Mouse (Mus musculus): ENCODE results near the gene Ubxn11. TPM values are rescaled to one million over a fixed set of nuclear protein-coding genes. Genes with fewer than 3 reads are reported as not detected.

The Ubxn11 gene
- total and polyA plus RNA-seq, 3 experiments: 6.0 to 38.8 (median 18.8) TPM

- H3K79me2 ChIP-seq (replicated peaks; ENCODE audit: control insufficient read depth, extremely low read depth, insufficient read depth, poor library complexity, severe bottlenecking): no peaks in the 10 kb centered on the region
- DNase-seq (ENCODE audit: extremely low read depth): no peak
- dilution Hi-C loops (cut with MboI; ENCODE audit: extremely low pct_ligation_motif_present, extremely low pct_unique_long_range_greater_than_20kb, low sequenced_read_pairs) (no loop called here), in situ Hi-C loops (cut with MboI; ENCODE audit: low pct_ligation_motif_present, low pct_unique_long_range_greater_than_20kb, low sequenced_read_pairs) (no loop called here)
- H3K9ac ChIP-seq (ENCODE audit: insufficient read depth, low read depth): no peak overlapping the region
- H3K4me3 ChIP-seq (replicated peaks in 1 of 3; ENCODE audit: low read depth in 2 of 3, low read length in 2 of 3, poor library complexity in 1 of 3): no peak overlapping the region
- no peak overlapping the region for H3K4me2 ChIP-seq (ENCODE audit: insufficient read depth, low read depth, poor library complexity, severe bottlenecking)
- H3K27ac ChIP-seq (ENCODE audit: insufficient read depth, low read depth): no peak overlapping the region
- TF ChIP-seq NRF1 (IDR thresholded peaks at IDR 0.05; ENCODE audit: low read depth, low read length) (no peak), CTCF (conservative IDR thresholded peaks at IDR 0.05 in 1 of 2, IDR thresholded peaks at IDR 0.05 in 1 of 2; ENCODE audit: low read depth in 2 of 2, low read length in 2 of 2) (no peak), USF1 (IDR thresholded peaks at IDR 0.05; ENCODE audit: low read depth, low read length) (no peak), MYC (IDR thresholded peaks at IDR 0.05; ENCODE audit: low read depth, low read length) (no peak), SMC3 (IDR thresholded peaks at IDR 0.05; ENCODE audit: low read depth, low read length) (no peak), RCOR1 (conservative IDR thresholded peaks at IDR 0.05; ENCODE audit: low read depth, low read length) (no peak), EP300 (IDR thresholded peaks at IDR 0.05; ENCODE audit: low read length) (no peak), CHD2 (IDR thresholded peaks at IDR 0.05; ENCODE audit: low read length) (no peak)
- peaks cover 30 to 67% of the 10 kb centered on the region in 2 experiments for H3K36me3 ChIP-seq (replicated peaks in 1 of 2; ENCODE audit: control insufficient read depth in 1 of 2, insufficient read depth in 1 of 2, low read length in 1 of 2)
- H3K9me3 ChIP-seq (replicated peaks; ENCODE audit: low read length): no peaks in the 10 kb centered on the region
- H3K4me1 ChIP-seq (ENCODE audit: control insufficient read depth in 1 of 2, insufficient read depth in 2 of 2): no peaks in the 10 kb centered on the region
- H3K27me3 ChIP-seq (replicated peaks): no peaks in the 10 kb centered on the region
These were observed 53.6 kb downstream of the Ubxn11 start for GRCm38 (mm10) chr4:134155961-134156465.

GRCm38 (mm10) chr4:134156744-134157143 is 54.4 kb downstream of the Ubxn11 start:
- DNase-seq (ENCODE audit: extremely low read depth): no peak
- H3K4me3 ChIP-seq (replicated peaks in 1 of 3; ENCODE audit: low read depth in 2 of 3, low read length in 2 of 3, poor library complexity in 1 of 3): no peak overlapping the region
- H3K27ac ChIP-seq (ENCODE audit: insufficient read depth, low read depth): no peak overlapping the region
- dilution Hi-C loops (cut with MboI; ENCODE audit: extremely low pct_ligation_motif_present, extremely low pct_unique_long_range_greater_than_20kb, low sequenced_read_pairs) (no loop called here), in situ Hi-C loops (cut with MboI; ENCODE audit: low pct_ligation_motif_present, low pct_unique_long_range_greater_than_20kb, low sequenced_read_pairs) (no loop called here)
- H3K79me2 ChIP-seq (replicated peaks; ENCODE audit: control insufficient read depth, extremely low read depth, insufficient read depth, poor library complexity, severe bottlenecking): no peaks in the 10 kb centered on the region
- H3K9ac ChIP-seq (ENCODE audit: insufficient read depth, low read depth): no peak overlapping the region
- H3K4me2 ChIP-seq (ENCODE audit: insufficient read depth, low read depth, poor library complexity, severe bottlenecking): no peak overlapping the region
- no peaks in the 10 kb centered on the region for H3K9me3 ChIP-seq (replicated peaks; ENCODE audit: low read length)
- peaks cover 24 to 60% of the 10 kb centered on the region in 2 experiments for H3K36me3 ChIP-seq (replicated peaks in 1 of 2; ENCODE audit: control insufficient read depth in 1 of 2, insufficient read depth in 1 of 2, low read length in 1 of 2)
- no peak for TF ChIP-seq JUN (IDR thresholded peaks at IDR 0.05; ENCODE audit: insufficient read depth, low read depth, low read length)
- TF ChIP-seq ZKSCAN1 (IDR thresholded peaks at IDR 0.05; ENCODE audit: borderline replicate concordance, low read depth, low read length): no peak
- peak; percentile 55 for TF ChIP-seq NRF1 (IDR thresholded peaks at IDR 0.05; ENCODE audit: low read depth, low read length)
- no peaks in the 10 kb centered on the region for H3K27me3 ChIP-seq (replicated peaks)
- H3K4me1 ChIP-seq (ENCODE audit: control insufficient read depth in 1 of 2, insufficient read depth in 2 of 2): no peaks in the 10 kb centered on the region

GRCm38 (mm10) chr4:134157558-134157957 is 55.2 kb downstream of the Ubxn11 start:
- TF ChIP-seq IRF4 (IDR thresholded peaks at IDR 0.05; ENCODE audit: low read depth, low read length): no peak
- TF ChIP-seq SIN3A (IDR thresholded peaks at IDR 0.05; ENCODE audit: low read length): no peak
- TF ChIP-seq MAX (IDR thresholded peaks at IDR 0.05; ENCODE audit: low read length): no peak
- TF ChIP-seq ZMIZ1 (IDR thresholded peaks at IDR 0.05; ENCODE audit: low read depth, low read length): no peak
- TF ChIP-seq JUND (conservative IDR thresholded peaks at IDR 0.05; ENCODE audit: low read depth, low read length): no peak
- no peak for TF ChIP-seq NELFE (IDR thresholded peaks at IDR 0.05; ENCODE audit: low read depth, low read length)
- TF ChIP-seq POLR2AphosphoS2 (IDR thresholded peaks at IDR 0.05; ENCODE audit: low read depth, low read length): no peak
- no peak for TF ChIP-seq MAZ (IDR thresholded peaks at IDR 0.05; ENCODE audit: low read depth, low read length)
- TF ChIP-seq JUN (IDR thresholded peaks at IDR 0.05; ENCODE audit: insufficient read depth, low read depth, low read length): no peak
- TF ChIP-seq POLR2A (IDR thresholded peaks at IDR 0.05; ENCODE audit: low read depth, low read length): no peak
- no peak for TF ChIP-seq E2F4 (IDR thresholded peaks at IDR 0.05; ENCODE audit: insufficient replicate concordance, low read depth, low read length)
- dilution Hi-C loops (cut with MboI; ENCODE audit: extremely low pct_ligation_motif_present, extremely low pct_unique_long_range_greater_than_20kb, low sequenced_read_pairs) (no loop called here), in situ Hi-C loops (cut with MboI; ENCODE audit: low pct_ligation_motif_present, low pct_unique_long_range_greater_than_20kb, low sequenced_read_pairs) (no loop called here)
- Histone ChIP-seq H3K4me2 (ENCODE audit: insufficient read depth, low read depth, poor library complexity, severe bottlenecking) (no peak overlapping the region), H3K4me1 (ENCODE audit: control insufficient read depth in 1 of 2, insufficient read depth in 2 of 2) (no peaks in the 10 kb centered on the region), H3K9me3 (replicated peaks; ENCODE audit: low read length) (no peaks in the 10 kb centered on the region), H3K27me3 (replicated peaks) (no peaks in the 10 kb centered on the region), H3K9ac (ENCODE audit: insufficient read depth, low read depth) (no peak overlapping the region), H3K36me3 (replicated peaks in 1 of 2; ENCODE audit: control insufficient read depth in 1 of 2, insufficient read depth in 1 of 2, low read length in 1 of 2) (peaks cover 19 to 51% of the 10 kb centered on the region in 2 experiments), H3K4me3 (replicated peaks in 1 of 3; ENCODE audit: low read depth in 2 of 3, low read length in 2 of 3, poor library complexity in 1 of 3) (no peak overlapping the region), H3K27ac (ENCODE audit: insufficient read depth, low read depth) (no peak overlapping the region), H3K79me2 (replicated peaks; ENCODE audit: control insufficient read depth, extremely low read depth, insufficient read depth, poor library complexity, severe bottlenecking) (no peaks in the 10 kb centered on the region)
- DNase-seq (ENCODE audit: extremely low read depth): no peak

All from CH12.LX (cell line).